Mouse (Mus musculus): ENCODE results near the gene Fetub.

GRCm38 (mm10) chr16:22899866-22900570, 18.1 kb upstream of the Fetub start:
- no peak for TF ChIP-seq GATA1 (IDR thresholded peaks at IDR 0.05; ENCODE audit: low read length)
- TF ChIP-seq TAL1 (IDR thresholded peaks at IDR 0.05; ENCODE audit: low read length) = no peak

Measured in erythroblast, embryonic 14.5 days (primary cell).